Mouse (Mus musculus) testis, adult 2 months (tissue): ENCODE measurements at regions not wholly inside any gene's neighbourhood (a gene's known extent, or its start where the extent isn't known, plus 50 kb on each side); places are given as distances from the start of the nearest gene placed in this dataset.

Experiments
- CTCF ChIP-seq: fragments of 200-500 bp; IDR thresholded peaks from 2 replicates; pipeline ENCODE4 v1.5.1; 2012; ENCODE audit warnings: low read depth, mild to moderate bottlenecking, inconsistent platforms, low read length, moderate library complexity; ENCODE audit not compliant: control insufficient read depth, insufficient read depth, insufficient replicate concordance
- POLR2A ChIP-seq: fragments of 200-500 bp; IDR thresholded peaks from 2 replicates; pipeline ENCODE4 v1.6.1; 2012; ENCODE audit warnings: low read depth, mild to moderate bottlenecking, inconsistent platforms, low read length, moderate library complexity; ENCODE audit not compliant: control insufficient read depth

- TF ChIP-seq CTCF = no peak
- no peak for TF ChIP-seq POLR2A
Observed at GRCm38 (mm10) chr7:136153621-136154020, 437.5 kb upstream of the Mki67 start.
